Mouse (Mus musculus): ENCODE results near the gene Jmy. TPM values are rescaled to one million over a fixed set of nuclear protein-coding genes. Genes with fewer than 3 reads are reported as not detected.

The Jmy gene
- 6.5 and 7.7 TPM in 2 replicates for polyA plus RNA-seq (2015; fragmentation: Nextera tagmentation; extraction: Ambion mirVana)

- Histone ChIP-seq H3K4me1 (replicated peaks; ENCODE audit: control insufficient read depth, insufficient read depth, low read length) (peaks cover 21% of the 10 kb centered on the region), H3K4me3 (replicated peaks; ENCODE audit: low read length) (peak within 1 kb of the TSS; percentile 98), H3K4me2 (ENCODE audit: low read length) (peak within 1 kb of the TSS; percentile 95), H3K27me3 (replicated peaks; ENCODE audit: control insufficient read depth, insufficient read depth, low read length) (no peaks in the 10 kb centered on the region), H3K9me3 (ENCODE audit: control insufficient read depth, low read length) (no peaks in the 10 kb centered on the region), H3K27ac (ENCODE audit: low read length) (peak within 1 kb of the TSS; percentile 95), H3K9ac (replicated peaks; ENCODE audit: low read depth, low read length) (peak within 1 kb of the TSS; percentile 93), H3K36me3 (ENCODE audit: control insufficient read depth, insufficient read depth) (no peaks in the 10 kb centered on the region)
- under 1% methylated on average over 103 of the region's 105 CpGs for WGBS
- peak; percentile 94 for ATAC-seq
These were observed at the start of gene Jmy for GRCm38 (mm10) chr13:93499167-93499972. Jmy (minus strand) TSS chr13:93499808.

- WGBS: 89% methylated on average over 5 of the region's 5 CpGs
- Histone ChIP-seq H3K4me2 (ENCODE audit: low read length) (no peak overlapping the region), H3K4me3 (replicated peaks; ENCODE audit: low read length) (no peak overlapping the region), H3K27me3 (replicated peaks; ENCODE audit: control insufficient read depth, insufficient read depth, low read length) (no peaks in the 10 kb centered on the region), H3K27ac (ENCODE audit: low read length) (no peak overlapping the region), H3K36me3 (ENCODE audit: control insufficient read depth, insufficient read depth) (no peaks in the 10 kb centered on the region), H3K9me3 (ENCODE audit: control insufficient read depth, low read length) (no peaks in the 10 kb centered on the region), H3K4me1 (replicated peaks; ENCODE audit: control insufficient read depth, insufficient read depth, low read length) (no peaks in the 10 kb centered on the region), H3K9ac (replicated peaks; ENCODE audit: low read depth, low read length) (no peak overlapping the region)
- no peak for ATAC-seq
These were observed 48.0 kb upstream of the Jmy start for GRCm38 (mm10) chr13:93547641-93548040.

- no peak overlapping the region for H3K27ac ChIP-seq (ENCODE audit: low read length)
- WGBS: 93% methylated on average over 1 of the region's 1 CpGs
- no peak overlapping the region for H3K4me2 ChIP-seq (ENCODE audit: low read length)
- H3K27me3 ChIP-seq (replicated peaks; ENCODE audit: control insufficient read depth, insufficient read depth, low read length): no peaks in the 10 kb centered on the region
- H3K9me3 ChIP-seq (ENCODE audit: control insufficient read depth, low read length): no peaks in the 10 kb centered on the region
- H3K9ac ChIP-seq (replicated peaks; ENCODE audit: low read depth, low read length): no peak overlapping the region
- H3K4me1 ChIP-seq (replicated peaks; ENCODE audit: control insufficient read depth, insufficient read depth, low read length): no peaks in the 10 kb centered on the region
- no peak for ATAC-seq
- H3K4me3 ChIP-seq (replicated peaks; ENCODE audit: low read length): no peak overlapping the region
- no peaks in the 10 kb centered on the region for H3K36me3 ChIP-seq (ENCODE audit: control insufficient read depth, insufficient read depth)
These were observed 46.4 kb upstream of the Jmy start for GRCm38 (mm10) chr13:93546011-93546410.

GRCm38 (mm10) chr13:93544274-93544673, 44.7 kb upstream of the Jmy start:
- no peaks in the 10 kb centered on the region for H3K4me1 ChIP-seq (replicated peaks; ENCODE audit: control insufficient read depth, insufficient read depth, low read length)
- H3K27ac ChIP-seq (ENCODE audit: low read length): no peak overlapping the region
- ATAC-seq: no peak
- no peaks in the 10 kb centered on the region for H3K36me3 ChIP-seq (ENCODE audit: control insufficient read depth, insufficient read depth)
- no peak overlapping the region for H3K4me2 ChIP-seq (ENCODE audit: low read length)
- no peaks in the 10 kb centered on the region for H3K27me3 ChIP-seq (replicated peaks; ENCODE audit: control insufficient read depth, insufficient read depth, low read length)
- H3K9me3 ChIP-seq (ENCODE audit: control insufficient read depth, low read length): no peaks in the 10 kb centered on the region
- H3K9ac ChIP-seq (replicated peaks; ENCODE audit: low read depth, low read length): no peak overlapping the region
- no peak overlapping the region for H3K4me3 ChIP-seq (replicated peaks; ENCODE audit: low read length)

GRCm38 (mm10) chr13:93539311-93539710, 39.7 kb upstream of the Jmy start:
- ATAC-seq: no peak
- WGBS: 71% methylated on average over 4 of the region's 4 CpGs
- H3K4me1 ChIP-seq (replicated peaks; ENCODE audit: control insufficient read depth, insufficient read depth, low read length): no peaks in the 10 kb centered on the region
- no peaks in the 10 kb centered on the region for H3K36me3 ChIP-seq (ENCODE audit: control insufficient read depth, insufficient read depth)
- no peaks in the 10 kb centered on the region for H3K9me3 ChIP-seq (ENCODE audit: control insufficient read depth, low read length)
- H3K27me3 ChIP-seq (replicated peaks; ENCODE audit: control insufficient read depth, insufficient read depth, low read length): no peaks in the 10 kb centered on the region
- H3K4me2 ChIP-seq (ENCODE audit: low read length): no peak overlapping the region
- no peak overlapping the region for H3K4me3 ChIP-seq (replicated peaks; ENCODE audit: low read length)
- no peak overlapping the region for H3K27ac ChIP-seq (ENCODE audit: low read length)
- no peak overlapping the region for H3K9ac ChIP-seq (replicated peaks; ENCODE audit: low read depth, low read length)

- no peaks in the 10 kb centered on the region for H3K4me1 ChIP-seq (replicated peaks; ENCODE audit: control insufficient read depth, insufficient read depth, low read length)
- H3K9ac ChIP-seq (replicated peaks; ENCODE audit: low read depth, low read length): no peak overlapping the region
- no peaks in the 10 kb centered on the region for H3K9me3 ChIP-seq (ENCODE audit: control insufficient read depth, low read length)
- no peak overlapping the region for H3K4me2 ChIP-seq (ENCODE audit: low read length)
- no peak overlapping the region for H3K27ac ChIP-seq (ENCODE audit: low read length)
- no peaks in the 10 kb centered on the region for H3K27me3 ChIP-seq (replicated peaks; ENCODE audit: control insufficient read depth, insufficient read depth, low read length)
- no peaks in the 10 kb centered on the region for H3K36me3 ChIP-seq (ENCODE audit: control insufficient read depth, insufficient read depth)
- no peak for ATAC-seq
- 74% methylated on average over 2 of the region's 2 CpGs for WGBS
- H3K4me3 ChIP-seq (replicated peaks; ENCODE audit: low read length): no peak overlapping the region
These were observed 19.2 kb upstream of the Jmy start for GRCm38 (mm10) chr13:93518753-93519319.

- ATAC-seq: no peak
These were observed 17.6 kb upstream of the Jmy start for GRCm38 (mm10) chr13:93517223-93517622.

GRCm38 (mm10) chr13:93514000-93514795, 14.6 kb upstream of the Jmy start:
- no peaks in the 10 kb centered on the region for H3K9me3 ChIP-seq (ENCODE audit: control insufficient read depth, low read length)
- 88% methylated on average over 10 of the region's 10 CpGs for WGBS
- H3K36me3 ChIP-seq (ENCODE audit: control insufficient read depth, insufficient read depth): no peaks in the 10 kb centered on the region
- no peak overlapping the region for H3K4me3 ChIP-seq (replicated peaks; ENCODE audit: low read length)
- no peaks in the 10 kb centered on the region for H3K27me3 ChIP-seq (replicated peaks; ENCODE audit: control insufficient read depth, insufficient read depth, low read length)
- no peak for ATAC-seq
- H3K9ac ChIP-seq (replicated peaks; ENCODE audit: low read depth, low read length): no peak overlapping the region
- peaks cover 11% of the 10 kb centered on the region for H3K4me1 ChIP-seq (replicated peaks; ENCODE audit: control insufficient read depth, insufficient read depth, low read length)
- H3K4me2 ChIP-seq (ENCODE audit: low read length): no peak overlapping the region
- H3K27ac ChIP-seq (ENCODE audit: low read length): no peak overlapping the region

More at GRCm38 (mm10) chr13:93517223-93517622, 17.6 kb upstream of the Jmy start:
- no peaks in the 10 kb centered on the region for H3K27me3 ChIP-seq (replicated peaks; ENCODE audit: control insufficient read depth, insufficient read depth, low read length)
- no peaks in the 10 kb centered on the region for H3K4me1 ChIP-seq (replicated peaks; ENCODE audit: control insufficient read depth, insufficient read depth, low read length)
- H3K36me3 ChIP-seq (ENCODE audit: control insufficient read depth, insufficient read depth): no peaks in the 10 kb centered on the region
- no peaks in the 10 kb centered on the region for H3K9me3 ChIP-seq (ENCODE audit: control insufficient read depth, low read length)
- no peak overlapping the region for H3K27ac ChIP-seq (ENCODE audit: low read length)
- no peak overlapping the region for H3K4me2 ChIP-seq (ENCODE audit: low read length)
- no peak overlapping the region for H3K4me3 ChIP-seq (replicated peaks; ENCODE audit: low read length)
- no peak overlapping the region for H3K9ac ChIP-seq (replicated peaks; ENCODE audit: low read depth, low read length)

- Histone ChIP-seq H3K27ac (ENCODE audit: low read length) (peak overlapping the region; percentile 94), H3K9me3 (ENCODE audit: control insufficient read depth, low read length) (no peaks in the 10 kb centered on the region), H3K36me3 (ENCODE audit: control insufficient read depth, insufficient read depth) (no peaks in the 10 kb centered on the region), H3K27me3 (replicated peaks; ENCODE audit: control insufficient read depth, insufficient read depth, low read length) (no peaks in the 10 kb centered on the region), H3K9ac (replicated peaks; ENCODE audit: low read depth, low read length) (peak overlapping the region; percentile 49), H3K4me1 (replicated peaks; ENCODE audit: control insufficient read depth, insufficient read depth, low read length) (peaks cover 11% of the 10 kb centered on the region), H3K4me3 (replicated peaks; ENCODE audit: low read length) (no peak overlapping the region), H3K4me2 (ENCODE audit: low read length) (peak overlapping the region; percentile 32; the same call in 1 of the 2 replicates)
- peak; percentile 98 for ATAC-seq
- WGBS: 20% methylated on average over 16 of the region's 16 CpGs
These were observed 11.0 kb upstream of the Jmy start for GRCm38 (mm10) chr13:93510447-93511180.

Measured in forebrain, embryonic 16.5 days (tissue).